Mouse (Mus musculus): ENCODE data around the gene Sardh.

- TF ChIP-seq CTCF (IDR thresholded peaks at IDR 0.05; ENCODE audit: low read depth, low read length), result no peak
- no peak for TF ChIP-seq POLR2AphosphoS5 (IDR thresholded peaks at IDR 0.05; ENCODE audit: insufficient replicate concordance, low read depth, low read length)
- TF ChIP-seq GATA1 (IDR thresholded peaks at IDR 0.05; ENCODE audit: borderline replicate concordance, low read length), result no peak
- no peak for TF ChIP-seq TAL1 (conservative IDR thresholded peaks at IDR 0.05; ENCODE audit: low read depth, low read length)
Observed at GRCm38 (mm10) chr2:27294777-27295176, 46.6 kb upstream of the Sardh start.
